Mouse (Mus musculus): ENCODE data around the gene Vmn2r69. TPM values are rescaled to one million over a fixed set of nuclear protein-coding genes. Genes with fewer than 3 reads are reported as not detected.

Vmn2r69 gene
- not detected in 2 replicates for polyA plus RNA-seq (2012; rRNA removed)

DNA sequence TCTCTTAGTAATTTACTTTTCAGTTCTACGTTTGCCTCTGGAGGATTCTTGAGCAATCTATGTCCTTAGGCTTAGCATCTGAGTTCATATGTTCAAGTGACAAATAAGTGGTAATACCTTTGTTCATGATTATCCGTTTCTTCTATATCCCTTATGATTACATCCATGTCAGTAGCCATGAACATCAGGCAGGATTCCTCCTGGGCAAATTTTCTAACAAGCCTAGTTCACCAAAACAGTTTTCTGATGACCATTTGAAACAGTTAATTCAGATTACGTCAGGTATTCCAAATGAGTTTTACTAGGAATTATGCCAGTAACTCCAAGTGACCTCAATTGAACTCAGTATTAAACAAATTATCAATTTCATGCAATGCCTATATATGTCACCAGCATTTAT lies at the start of gene Vmn2r69:
Gene Vmn2r69 (minus strand): TSS at position 101 of the 400 bp plus-strand sequence.
- no peak within 1 kb of the TSS for H3K4me3 ChIP-seq (ENCODE audit: insufficient read depth, low read depth, low read length)
- TF ChIP-seq CTCF (conservative IDR thresholded peaks at IDR 0.05; ENCODE audit: insufficient read depth, insufficient read length, low read depth, low read length) (no peak), POLR2A (IDR thresholded peaks at IDR 0.05; ENCODE audit: low read depth, low read length) (no peak)
- no peaks in the 10 kb centered on the region for H3K27me3 ChIP-seq (replicated peaks; ENCODE audit: control insufficient read depth, insufficient read depth, low read length)
- H3K27ac ChIP-seq (ENCODE audit: insufficient read depth, low read depth, low read length), result no peak within 1 kb of the TSS
- 72% methylated on average over 3 of the region's 3 CpGs for WGBS
- no peaks in the 10 kb centered on the region for H3K4me1 ChIP-seq (ENCODE audit: control insufficient read depth, insufficient read depth, low read length)
- no peak for DNase-seq
- H3K36me3 ChIP-seq (ENCODE audit: control insufficient read depth, insufficient read depth, low read length), result no peaks in the 10 kb centered on the region

Other genes starting within 250 kb of the Vmn2r69 start
- gene Vmn2r68, start 178.1 kb downstream of the Vmn2r69 start, polyA plus RNA-seq (2012; rRNA removed), result not detected in 2 replicates
- gene Vmn2r71, start 147.2 kb upstream of the Vmn2r69 start, polyA plus RNA-seq (2012; rRNA removed), result not detected in 2 replicates
- not detected in 2 replicates for gene Vmn2r70, start 153.3 kb upstream of the Vmn2r69 start, polyA plus RNA-seq (2012; rRNA removed)